Mouse (Mus musculus): ENCODE data around the gene Proser2.

The Proser2 gene

GRCm38 (mm10) chr2:6074891-6075529, 55.0 kb downstream of the Proser2 start:
- peak; percentile 92 for DNase-seq (ENCODE audit: low read depth, low spot score)

GRCm38 (mm10) chr2:6072685-6073260, 57.2 kb downstream of the Proser2 start:
- DNase-seq (ENCODE audit: low read depth, low spot score): no peak

GRCm38 (mm10) chr2:6071598-6072440, 58.2 kb downstream of the Proser2 start:
- peak; percentile 86 for DNase-seq (ENCODE audit: low read depth, low spot score)

- peak; percentile 36 for DNase-seq (ENCODE audit: low read depth, low spot score)
Measured at GRCm38 (mm10) chr2:6070925-6071324, 59.1 kb downstream of the Proser2 start.

- DNase-seq (ENCODE audit: low read depth, low spot score): no peak
Measured at GRCm38 (mm10) chr2:6067341-6067740, 62.7 kb downstream of the Proser2 start.

- DNase-seq (ENCODE audit: low read depth, low spot score): peak; percentile 88
Measured at GRCm38 (mm10) chr2:6060071-6060804, 69.8 kb downstream of the Proser2 start.

GRCm38 (mm10) chr2:6059291-6059690, 70.7 kb downstream of the Proser2 start:
- peak; percentile 64 for DNase-seq (ENCODE audit: low read depth, low spot score)

- no peak for DNase-seq (ENCODE audit: low read depth, low spot score)
Measured at GRCm38 (mm10) chr2:6056518-6056917, 73.5 kb downstream of the Proser2 start.

GRCm38 (mm10) chr2:6055466-6055865, 74.5 kb downstream of the Proser2 start:
- DNase-seq (ENCODE audit: low read depth, low spot score): peak; percentile 60

GRCm38 (mm10) chr2:6049018-6049417, 81.0 kb downstream of the Proser2 start:
- DNase-seq (ENCODE audit: low read depth, low spot score): no peak

- DNase-seq (ENCODE audit: low read depth, low spot score): no peak
Measured at GRCm38 (mm10) chr2:6048570-6048969, 81.4 kb downstream of the Proser2 start.
